Mouse (Mus musculus) right cerebral cortex, postnatal 4 days (tissue): ENCODE data around the gene Frmd5.

Experiments used
- DNase-seq: peaks from one replicate; pipeline ENCODE4 v3.0.0-alpha.2; 2022

Gene Frmd5

DNA sequence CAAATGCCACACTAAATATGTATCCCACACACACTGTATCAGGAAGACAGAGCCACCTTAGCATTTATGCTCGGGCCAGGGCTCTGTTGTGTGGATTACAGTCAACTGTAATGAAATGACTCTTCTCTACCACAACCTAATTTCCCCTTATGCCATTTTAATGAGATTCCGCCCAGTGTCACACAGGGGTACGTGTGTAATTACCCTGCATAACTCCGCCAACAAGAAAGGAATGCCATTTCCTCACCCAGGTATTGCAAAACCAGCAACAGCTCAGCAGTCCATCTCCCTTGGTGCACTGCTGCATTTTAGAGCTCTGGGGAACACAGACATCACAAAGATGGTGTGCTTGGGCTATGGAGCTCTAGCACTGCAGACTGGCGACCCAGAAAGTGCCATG lies 194.8 kb downstream of the Frmd5 start:
- no peak for DNase-seq

DNA sequence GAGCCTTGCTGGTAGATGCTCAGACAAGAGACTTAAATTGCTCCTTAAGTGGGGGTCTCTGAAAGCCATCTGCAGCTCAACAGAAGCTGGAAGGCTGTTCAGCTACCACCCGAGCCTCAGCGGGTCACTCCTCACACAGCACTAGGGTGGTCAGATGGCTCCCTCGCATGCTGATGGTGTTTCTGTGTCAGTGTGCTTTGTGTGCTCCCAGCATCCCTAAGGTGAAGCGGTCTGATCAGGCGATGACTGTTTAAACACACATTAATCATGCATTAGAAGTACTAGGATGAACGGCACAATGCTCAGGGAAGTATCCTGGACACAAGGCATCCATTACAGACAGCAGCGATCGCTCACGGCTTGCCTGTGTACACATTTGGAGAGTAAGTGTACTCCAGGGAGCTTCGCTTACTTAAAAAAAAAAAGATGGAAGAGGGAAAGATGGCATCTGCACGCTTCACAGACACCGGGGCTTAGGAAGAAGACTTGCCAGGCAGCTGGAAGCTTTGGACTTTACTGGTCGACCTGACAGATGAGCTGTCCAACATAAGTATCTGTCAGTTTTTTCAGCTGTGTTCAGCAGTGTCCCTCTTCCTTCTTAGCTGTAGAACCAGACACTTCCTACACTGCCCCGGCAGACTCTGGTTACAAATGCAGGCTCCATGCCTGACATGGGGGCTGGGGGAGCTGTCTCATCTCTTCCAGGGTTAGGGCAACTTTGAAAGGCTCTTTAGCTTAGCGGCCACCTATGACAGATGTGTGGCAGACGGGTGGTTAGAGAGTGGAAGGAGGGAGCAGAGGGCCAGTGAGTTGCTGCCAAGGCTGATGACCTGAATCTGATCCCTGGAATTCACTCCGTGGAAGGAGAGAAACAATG lies 196.6 kb downstream of the Frmd5 start:
- DNase-seq: no peak

DNA sequence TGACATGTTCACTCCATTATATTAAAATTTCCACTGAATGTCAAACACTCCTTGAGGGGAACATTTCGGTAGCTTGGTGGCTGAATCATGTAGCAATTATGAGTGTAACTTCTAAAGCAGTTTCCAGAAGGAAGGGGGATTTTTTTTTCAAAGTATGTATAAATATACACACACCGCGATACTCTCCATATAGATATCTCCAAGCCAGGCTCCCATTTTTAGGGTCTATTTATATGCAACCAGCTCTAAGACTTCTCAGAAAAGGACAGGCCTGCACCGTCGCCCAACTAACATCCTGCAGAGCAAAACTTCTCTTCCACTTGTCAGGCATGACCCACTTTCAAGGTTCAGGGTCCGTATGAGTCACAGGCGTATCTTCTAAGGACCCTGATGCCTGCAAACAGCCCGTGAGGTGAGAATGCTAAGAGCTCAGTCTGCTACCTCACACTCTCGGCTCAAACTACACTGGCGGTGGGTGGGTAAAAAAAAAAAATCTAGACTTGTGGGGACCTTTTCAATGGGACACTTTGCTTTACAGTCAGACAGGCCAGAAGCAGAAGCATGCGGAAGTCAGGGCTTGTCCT lies 197.7 kb downstream of the Frmd5 start:
- no peak for DNase-seq

DNA sequence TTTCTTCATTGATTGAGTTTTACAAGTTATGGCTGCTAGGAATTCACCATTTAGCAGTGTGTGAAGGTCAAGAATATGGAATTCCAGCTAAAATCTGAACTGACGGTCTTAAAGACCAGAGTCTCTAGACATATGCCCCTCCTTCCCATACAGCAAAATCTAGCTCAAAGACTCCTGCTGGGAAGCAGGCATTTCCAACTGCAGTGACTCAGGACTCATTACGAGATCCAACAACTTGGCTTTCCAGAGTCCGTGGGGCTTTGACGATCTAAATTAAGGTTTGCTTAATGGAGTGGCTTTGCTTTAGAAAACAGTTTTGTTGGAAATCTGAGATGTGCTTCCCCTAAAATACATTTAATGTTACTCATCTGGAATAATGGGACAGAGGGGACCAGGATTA lies 204.5 kb downstream of the Frmd5 start:
- no peak for DNase-seq

DNA sequence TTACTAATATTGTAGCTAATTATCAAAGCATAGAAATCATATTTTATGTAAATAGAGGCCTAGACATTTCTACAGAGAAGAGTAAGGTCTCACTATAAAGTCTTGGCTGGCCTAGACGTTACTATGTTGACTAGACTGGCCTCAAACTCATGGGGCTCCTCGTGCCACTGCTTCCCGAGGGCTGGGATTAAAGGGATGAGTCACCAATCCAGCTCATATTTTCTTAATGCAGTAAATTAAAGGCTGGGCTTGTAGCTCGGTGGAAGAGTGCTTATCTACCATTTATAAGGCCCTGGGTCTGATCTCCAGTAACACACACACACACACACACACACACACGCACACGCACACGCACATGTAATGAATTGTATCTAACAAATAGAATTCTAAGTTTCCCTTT lies 205.3 kb downstream of the Frmd5 start:
- DNase-seq: no peak

DNA sequence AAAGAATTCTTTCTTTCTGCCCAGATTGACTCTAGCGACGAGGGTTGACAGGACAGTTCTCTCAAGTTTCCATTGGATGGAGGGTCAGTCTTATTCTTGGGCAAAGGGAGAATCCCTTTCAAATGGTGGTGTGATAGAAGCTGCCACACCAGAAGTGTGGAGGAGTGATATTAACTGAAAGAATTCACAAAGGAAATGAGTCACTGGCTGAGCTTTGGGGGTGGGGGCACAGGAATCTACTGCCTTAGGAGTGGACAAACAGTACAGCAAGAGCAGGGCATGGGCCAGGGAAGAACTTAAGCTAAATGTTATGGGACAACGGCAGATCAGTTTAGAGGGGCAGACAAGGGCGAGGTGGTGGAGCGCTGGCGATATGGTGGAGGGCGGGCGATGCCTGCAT lies 206.2 kb downstream of the Frmd5 start:
- no peak for DNase-seq

DNA sequence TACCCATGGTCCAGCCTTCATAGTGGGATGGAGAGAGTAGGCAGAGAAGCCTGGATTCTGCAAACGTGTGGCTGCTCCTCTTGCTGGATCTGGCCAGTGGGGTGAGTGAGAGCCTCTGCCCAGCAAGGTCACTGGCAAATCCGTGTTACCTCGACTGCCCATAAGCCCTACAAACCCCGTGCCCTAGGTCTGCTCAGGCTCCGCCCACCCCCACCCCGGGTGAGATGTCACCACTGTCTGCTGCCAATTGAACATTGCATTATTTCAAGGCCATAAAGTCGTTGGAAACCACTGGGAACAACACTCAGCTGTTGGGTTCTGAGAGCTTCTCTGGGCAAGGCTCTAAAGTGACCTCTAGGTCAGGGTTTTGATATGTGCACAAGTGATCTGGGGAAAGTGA lies 208.6 kb downstream of the Frmd5 start:
- no peak for DNase-seq

DNA sequence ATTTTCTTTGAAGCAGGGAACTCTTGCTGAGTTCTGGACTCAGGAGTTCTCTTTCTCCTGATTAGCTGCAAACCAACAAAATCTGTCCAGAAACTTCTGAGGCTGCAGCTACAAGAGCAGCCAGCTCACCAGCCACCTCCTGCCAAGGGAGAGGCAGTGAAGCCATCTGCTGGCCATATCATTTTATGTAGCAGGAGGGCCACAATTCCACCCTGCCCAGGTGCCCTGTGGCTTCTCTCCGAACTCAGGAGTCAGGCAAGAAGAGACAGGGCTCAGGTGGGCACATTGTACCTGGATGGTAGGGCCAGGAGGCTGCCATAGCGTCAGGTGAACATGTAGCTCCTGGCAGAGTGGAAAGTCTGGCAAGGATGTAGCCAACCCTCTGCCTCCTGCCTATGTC lies 210.3 kb downstream of the Frmd5 start:
- no peak for DNase-seq

DNA sequence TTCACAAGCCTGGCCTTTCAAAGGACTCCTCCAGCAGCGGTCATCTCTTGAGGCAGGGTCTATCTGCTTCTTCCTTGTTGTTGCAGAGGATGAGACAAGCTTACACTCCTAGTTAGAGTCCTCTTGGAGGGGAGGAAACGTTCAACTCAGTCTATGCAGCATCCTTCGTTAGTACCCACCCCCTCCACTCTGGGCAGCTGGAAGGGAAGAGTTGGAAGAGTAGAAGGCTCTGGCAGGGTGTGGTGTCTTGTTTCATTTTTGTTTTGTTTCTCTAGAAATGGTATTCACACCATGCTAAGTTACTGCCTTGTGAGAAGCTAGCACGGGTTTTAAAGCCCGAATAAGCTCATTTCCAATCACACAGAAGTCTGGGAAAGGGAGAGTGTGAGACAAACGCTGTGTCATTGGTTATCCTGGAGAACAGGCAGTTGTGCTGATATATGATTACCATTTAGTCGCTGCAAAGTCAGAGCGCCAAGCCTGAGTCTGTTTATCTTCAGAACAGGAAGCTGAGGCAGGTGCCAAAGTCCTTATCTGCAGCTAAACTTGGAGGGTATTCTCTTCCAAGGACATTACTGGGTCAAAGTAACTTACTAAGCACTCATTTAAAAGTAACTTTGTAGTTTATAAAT lies 212.1 kb downstream of the Frmd5 start:
- DNase-seq: no peak

DNA sequence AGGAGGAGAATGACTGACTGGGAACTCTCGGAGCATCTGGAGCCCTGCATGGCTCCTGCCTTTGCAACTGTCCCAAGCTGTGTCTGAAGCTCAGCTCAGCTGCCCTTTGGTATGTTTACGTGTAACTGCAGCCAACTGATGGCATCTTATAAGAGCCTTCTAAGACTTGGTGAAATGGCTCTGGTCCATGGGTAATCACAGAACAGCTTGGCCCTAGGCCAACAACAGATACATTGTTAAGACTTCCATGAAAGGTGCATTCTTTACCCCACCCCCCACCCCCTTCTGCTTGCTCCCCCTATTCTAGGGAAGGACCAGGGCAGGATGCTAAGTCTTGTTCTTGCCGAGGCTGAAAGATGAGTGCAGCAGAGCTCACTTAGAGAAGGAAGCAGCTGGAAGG lies 212.8 kb downstream of the Frmd5 start:
- no peak for DNase-seq

DNA sequence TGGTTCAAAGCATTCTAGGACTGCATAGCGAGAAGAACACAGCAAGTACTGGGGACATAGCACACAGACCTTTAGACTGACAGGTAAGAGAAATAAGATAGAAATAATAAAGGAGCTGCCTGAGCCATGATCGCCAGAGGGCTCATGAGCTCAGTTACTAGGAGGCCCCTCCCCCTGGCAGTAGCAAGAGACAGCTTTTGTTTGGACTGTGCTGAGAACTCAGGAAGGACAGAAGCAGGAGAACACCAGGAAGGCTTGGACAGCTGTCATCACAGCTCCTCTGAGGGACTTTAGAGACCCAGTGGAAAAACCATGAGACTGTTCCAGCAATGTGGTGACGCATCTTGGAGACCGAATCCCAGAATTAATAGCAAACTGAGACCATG lies 218.6 kb downstream of the Frmd5 start:
- DNase-seq: no peak

DNA sequence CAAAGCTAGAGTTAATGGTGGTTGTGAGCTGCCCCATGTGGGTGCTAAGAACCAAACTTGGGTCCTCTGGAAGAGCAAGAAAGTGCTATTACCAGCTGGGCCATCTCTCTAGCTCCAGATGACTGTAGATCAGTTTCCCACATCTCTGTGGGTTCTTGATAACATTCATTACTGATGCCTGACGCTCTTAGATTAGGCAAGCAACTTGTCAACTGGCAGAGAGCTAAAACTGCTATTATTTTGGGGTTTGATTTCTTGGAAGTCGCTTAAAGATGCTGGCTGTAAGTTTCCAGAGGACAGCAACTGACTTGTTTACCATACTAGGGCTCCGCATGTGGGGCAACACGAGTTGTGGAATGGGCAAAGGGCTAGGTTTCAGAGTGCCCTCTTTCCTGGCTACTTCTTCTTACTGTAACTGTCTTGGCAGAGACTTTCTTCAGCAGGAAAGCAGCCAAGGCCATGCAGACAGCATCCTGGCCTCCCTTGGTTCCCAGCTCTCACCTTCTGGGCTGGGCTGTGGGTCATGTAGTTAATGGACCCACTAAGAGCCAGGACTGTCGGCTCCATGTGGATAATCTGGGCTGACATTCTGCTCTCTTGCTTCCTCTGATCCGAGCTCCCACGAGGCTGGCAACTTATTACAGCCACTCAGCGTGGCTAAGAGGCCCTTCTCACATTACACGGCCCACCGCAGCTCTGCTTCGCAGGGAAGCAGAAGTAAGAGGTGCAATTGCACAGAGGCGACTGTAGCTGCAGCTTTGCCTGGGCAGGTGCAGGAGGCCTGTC lies 219.2 kb downstream of the Frmd5 start:
- no peak for DNase-seq

DNA sequence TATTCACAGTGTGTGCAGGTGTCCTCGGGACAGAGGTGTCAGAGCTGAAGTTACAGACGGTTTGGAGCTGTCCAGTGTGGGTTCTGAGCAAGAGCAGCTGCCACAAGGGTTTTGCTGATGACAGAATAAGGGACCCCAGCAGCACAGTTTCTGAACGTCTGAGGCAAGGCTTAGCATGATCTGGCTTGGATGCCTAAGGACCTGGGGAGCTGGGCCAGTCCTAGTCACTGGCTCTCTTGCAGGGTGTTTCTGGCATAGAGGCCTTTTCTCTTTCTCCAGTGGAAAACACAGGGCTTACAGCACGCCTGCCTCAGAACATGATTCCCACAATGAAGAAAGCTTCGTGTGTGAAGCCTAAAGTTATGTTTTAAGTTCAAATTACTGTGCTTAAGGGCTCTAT lies 222.2 kb downstream of the Frmd5 start:
- no peak for DNase-seq

DNA sequence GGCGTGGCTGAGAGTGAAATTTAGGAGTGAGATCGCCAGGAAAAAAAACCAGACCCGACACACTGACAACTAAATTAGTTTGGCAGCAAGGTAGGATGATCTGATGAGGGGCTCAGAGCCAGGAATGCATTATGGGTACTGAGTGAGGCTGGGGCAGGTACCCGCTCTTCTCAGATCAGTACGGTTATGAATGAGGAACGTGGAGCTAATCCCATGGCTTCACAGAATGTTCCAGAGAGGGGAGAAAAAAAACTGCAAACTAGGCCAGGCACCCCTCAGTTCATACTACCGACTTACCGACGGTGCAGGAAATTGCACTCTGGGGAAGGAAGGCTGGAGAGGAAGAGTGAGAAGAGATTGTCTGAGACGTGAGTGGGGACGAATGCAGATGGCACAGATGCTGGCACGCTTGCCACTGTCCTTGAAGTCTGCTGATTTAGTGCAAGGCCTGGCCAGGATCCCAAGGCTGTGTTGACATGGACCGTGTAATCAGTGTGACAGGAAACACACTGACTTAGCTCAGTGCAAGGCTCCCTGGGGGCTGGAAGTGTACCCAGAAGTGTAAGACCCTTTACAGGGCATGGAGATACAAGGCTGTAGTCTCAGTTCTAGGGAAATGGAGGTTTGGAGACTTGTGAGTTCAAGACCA lies 223.3 kb downstream of the Frmd5 start:
- no peak for DNase-seq

DNA sequence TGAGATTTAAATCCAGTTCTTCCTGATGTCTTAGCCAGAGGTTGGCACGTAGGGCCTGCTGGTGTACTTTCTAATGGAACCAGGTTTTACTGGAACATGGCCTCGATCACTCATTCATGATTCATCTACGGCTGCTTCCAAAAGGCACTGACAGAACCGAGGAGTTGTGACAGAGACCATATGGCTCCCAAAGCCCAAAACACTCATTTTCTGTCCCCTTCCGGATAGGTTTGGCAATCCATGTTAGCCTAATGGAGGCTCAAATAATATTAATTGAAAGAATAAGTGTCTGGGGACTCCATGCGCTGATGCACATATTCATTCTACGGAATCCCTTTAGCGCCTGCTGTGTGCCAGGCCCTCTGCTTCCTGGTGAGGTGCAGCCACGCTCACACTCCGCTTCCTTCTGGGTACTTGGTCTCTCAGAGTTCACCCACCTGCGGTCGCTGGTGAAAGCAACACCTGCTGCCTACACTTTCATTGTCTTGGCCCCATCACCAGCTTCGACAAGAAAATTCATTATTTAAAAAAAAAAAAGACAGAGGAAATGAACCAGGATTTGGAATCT lies 224.0 kb downstream of the Frmd5 start:
- no peak for DNase-seq

DNA sequence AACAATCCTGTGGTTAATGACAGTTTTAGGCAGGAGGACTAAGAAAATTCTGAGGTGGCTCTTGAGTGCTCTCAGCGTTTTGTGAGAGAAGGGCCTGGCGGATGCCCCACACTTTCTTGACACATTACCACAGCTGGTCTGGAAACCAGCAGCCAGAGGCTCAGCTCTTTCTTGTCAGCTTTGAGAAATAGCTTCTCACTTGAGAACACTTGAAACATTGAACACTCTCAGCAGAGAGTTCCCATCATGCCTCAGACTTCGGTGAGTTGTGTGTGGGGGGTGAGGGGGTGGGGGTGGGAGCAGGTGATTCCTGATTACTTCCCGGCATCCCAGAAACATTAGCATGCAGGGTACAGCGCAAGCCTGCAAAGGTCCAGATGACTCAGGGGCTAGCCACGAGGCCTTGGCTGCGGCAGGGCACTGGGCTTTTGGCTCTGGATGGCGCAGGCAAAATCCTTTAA lies 231.1 kb downstream of the Frmd5 start:
- DNase-seq: no peak

DNA sequence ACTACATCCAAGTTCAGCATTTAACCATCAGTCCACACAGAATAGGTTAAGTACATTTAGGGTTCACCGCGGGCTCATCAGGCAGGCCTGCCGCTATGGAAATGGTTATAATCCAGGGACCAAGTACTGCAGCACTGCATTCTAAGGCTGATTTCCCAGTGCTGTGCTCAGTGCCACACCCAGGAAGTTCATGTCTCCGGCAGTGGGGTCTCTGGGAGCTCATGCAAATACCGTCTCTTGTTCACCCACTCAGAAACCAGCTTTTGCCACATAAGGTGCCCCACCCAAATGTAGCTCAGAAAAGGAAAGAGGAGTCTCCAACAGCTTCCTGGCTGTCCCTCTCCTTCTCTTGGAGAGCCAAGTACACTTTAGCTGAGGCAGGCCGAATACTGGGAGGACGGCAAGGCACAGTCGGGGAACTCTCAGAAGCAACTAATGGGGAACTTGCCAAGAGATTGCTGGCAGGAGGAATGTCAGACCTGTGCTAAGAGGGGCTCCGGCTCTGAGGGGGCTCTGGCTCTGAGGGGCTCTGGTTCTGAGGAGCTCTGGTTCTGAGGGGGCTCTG lies 232.7 kb downstream of the Frmd5 start:
- no peak for DNase-seq

DNA sequence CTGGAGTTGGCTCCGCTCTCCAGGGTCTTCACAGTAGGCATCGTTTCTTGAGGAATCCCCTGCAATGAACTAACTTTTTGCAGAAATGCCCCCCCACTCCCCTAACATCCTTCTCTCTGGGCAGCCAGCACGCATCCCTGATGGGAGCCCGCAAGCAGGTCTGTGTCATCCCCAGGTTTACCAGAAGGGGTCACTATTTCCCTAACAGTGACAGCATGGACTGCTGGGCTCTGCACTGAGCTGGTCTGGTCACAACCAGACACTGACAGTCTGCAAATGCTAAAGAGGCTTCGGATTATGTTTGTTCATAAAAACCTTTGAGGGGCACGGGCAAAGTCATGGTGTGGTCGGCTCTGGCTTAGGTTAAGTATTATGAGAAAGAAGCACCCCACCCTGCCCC lies 235.1 kb downstream of the Frmd5 start:
- DNase-seq: peak; percentile 78

DNA sequence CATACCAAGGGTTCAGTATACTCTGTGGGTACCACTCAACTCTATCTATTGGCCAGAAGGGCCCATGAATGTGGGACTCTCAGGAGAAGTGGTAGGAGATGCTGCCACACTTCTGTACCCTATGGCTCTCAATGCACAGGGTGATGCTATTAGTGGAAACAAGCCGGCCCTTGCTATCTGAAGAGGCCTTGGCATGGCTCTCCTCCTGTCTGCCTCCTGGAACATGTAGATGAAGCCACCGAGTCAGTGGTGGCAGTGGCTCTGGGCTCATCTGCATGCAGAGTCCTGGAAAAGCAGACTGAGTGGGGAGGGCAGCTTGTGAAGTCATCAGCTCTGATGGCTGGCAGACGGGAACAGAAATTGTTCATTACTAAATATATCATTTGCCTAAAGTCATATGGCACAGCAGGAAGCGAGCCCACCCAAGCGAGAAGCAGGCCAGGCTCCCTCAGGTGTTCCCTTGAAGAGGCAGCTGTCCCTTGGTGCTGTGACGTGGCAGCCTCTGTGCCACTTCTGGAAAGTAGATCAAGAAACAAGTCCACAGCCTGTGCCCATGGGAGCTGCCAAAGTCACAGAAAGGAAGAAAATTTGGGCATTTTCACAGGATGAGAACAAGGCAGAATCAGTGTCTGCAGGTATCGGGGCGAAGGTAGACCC lies 235.8 kb downstream of the Frmd5 start:
- DNase-seq: no peak

DNA sequence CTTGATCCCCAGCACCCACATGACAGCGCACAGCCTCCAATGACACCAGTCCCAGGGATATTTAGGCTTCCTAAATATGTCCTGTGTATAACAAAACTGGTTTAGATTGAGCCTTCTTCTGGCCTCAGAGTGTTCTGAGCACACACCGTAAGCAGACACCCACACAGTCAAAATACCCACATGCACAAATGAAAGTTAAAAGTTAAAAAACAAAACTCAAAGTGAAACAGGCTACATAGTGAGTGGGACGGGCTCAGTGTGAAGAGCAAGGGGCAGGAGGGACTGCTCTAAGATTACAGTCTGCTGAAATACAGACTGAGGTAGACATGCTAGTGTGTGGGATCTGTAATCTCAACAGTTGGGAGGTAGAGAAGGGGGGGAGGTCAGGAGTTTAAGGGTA lies 236.8 kb downstream of the Frmd5 start:
- DNase-seq: no peak

DNA sequence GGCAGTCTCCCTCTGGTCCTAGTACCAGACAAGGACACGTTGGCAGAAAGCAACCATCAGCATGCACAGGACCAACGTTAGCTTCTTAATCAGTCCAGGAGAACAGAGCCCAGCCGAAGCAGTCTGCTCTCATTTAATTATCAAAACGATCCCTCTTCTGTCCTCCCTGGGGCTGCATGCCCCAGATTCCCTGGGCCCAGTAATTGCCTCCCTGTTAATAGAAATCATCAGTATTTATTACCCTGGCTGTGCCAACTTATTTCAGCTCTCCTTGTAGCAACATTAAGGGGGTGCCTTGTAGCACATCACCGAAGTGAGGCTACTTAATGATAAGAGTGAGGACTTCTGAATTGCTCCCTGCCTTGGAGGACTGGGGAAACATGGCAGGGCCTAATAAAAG lies 241.0 kb downstream of the Frmd5 start:
- no peak for DNase-seq

DNA sequence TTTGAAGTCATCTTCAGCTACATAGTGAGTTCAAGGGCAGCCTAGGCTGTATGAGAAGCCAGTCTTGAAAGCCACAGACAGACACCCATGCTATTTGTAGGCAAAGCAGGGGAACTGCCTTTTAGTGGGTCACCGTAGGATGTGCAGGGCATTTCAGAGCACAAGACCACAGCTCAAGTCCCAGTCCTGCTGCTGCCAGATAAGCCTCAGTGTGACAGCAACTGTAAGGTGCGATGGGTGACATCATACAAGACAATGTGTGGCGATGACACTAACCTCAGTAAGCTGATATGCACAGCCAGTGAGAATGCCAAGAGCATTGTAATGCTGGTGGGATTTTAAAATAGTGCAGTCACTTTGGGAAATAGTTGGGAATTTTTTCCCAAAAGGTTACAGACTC lies 243.8 kb downstream of the Frmd5 start:
- DNase-seq: no peak
